Mouse (Mus musculus) left cerebral cortex, postnatal 14 days (tissue): Measurements from ENCODE around the gene Baz2b. TPM values are rescaled to one million over a fixed set of nuclear protein-coding genes. Genes with fewer than 3 reads are reported as not detected.
A peak's percentile ranks its signal among the peaks of the same experiment; 100 is the strongest.

Experiments used
- DNase-seq, 2 experiments: peaks; one replicate each; pipeline ENCODE4 v3.0.0; 2021 to 2022; ENCODE audit warnings: low spot score in 2 of 2, mixed read lengths in 1 of 2
- intact Hi-C: fragments of 180-260 bp; cut with DNase I; formaldehyde crosslinking; loops from one replicate; pipeline ENCODE4 v1.15.1; 2025
- total RNA-seq, 2 experiments: library from RNA; stranded (reverse); gene quantifications; 2 replicates each; pipeline ENCODE4 v1.2.3; 2021

Baz2b gene
- total RNA-seq, 2 experiments from 2014 or later, result 51.0 to 52.2 TPM

- intact Hi-C loops, result no loop called here
- no peak for DNase-seq
Measured at GRCm38 (mm10) chr2:60071813-60072212, 137.8 kb downstream of the Baz2b start.

GRCm38 (mm10) chr2:60070938-60071337 lies 138.7 kb downstream of the Baz2b start:
- DNase-seq, result no peak
- intact Hi-C loops, result no loop called here

- no peak for DNase-seq
- intact Hi-C loops, result no loop called here
Measured at GRCm38 (mm10) chr2:60068468-60068867, 141.2 kb downstream of the Baz2b start.

- DNase-seq, result no peak
- intact Hi-C loops, result no loop called here
Measured at GRCm38 (mm10) chr2:60065415-60065814, 144.2 kb downstream of the Baz2b start.

- intact Hi-C loops, result no loop called here
- no peak for DNase-seq
Measured at GRCm38 (mm10) chr2:60060185-60060775, 149.4 kb downstream of the Baz2b start.

GRCm38 (mm10) chr2:60059300-60059699 lies 150.3 kb downstream of the Baz2b start:
- intact Hi-C loops, result no loop called here
- DNase-seq, result no peak

GRCm38 (mm10) chr2:60056043-60056442 lies 153.6 kb downstream of the Baz2b start:
- no peak for DNase-seq
- intact Hi-C loops, result no loop called here

GRCm38 (mm10) chr2:60054808-60055535 lies 154.7 kb downstream of the Baz2b start:
- DNase-seq, result peak in 1 of 2 experiments; percentile 29
- intact Hi-C loops, result no loop called here

- DNase-seq, result no peak
- intact Hi-C loops, result no loop called here
Measured at GRCm38 (mm10) chr2:60053222-60054010, 156.2 kb downstream of the Baz2b start.

- DNase-seq, result no peak
- intact Hi-C loops, result no loop called here
Measured at GRCm38 (mm10) chr2:60050667-60051460, 158.8 kb downstream of the Baz2b start.

GRCm38 (mm10) chr2:60049889-60050288 lies 159.8 kb downstream of the Baz2b start:
- DNase-seq, result no peak
- intact Hi-C loops, result no loop called here

GRCm38 (mm10) chr2:60049351-60049750 lies 160.3 kb downstream of the Baz2b start:
- no peak for DNase-seq
- intact Hi-C loops, result no loop called here

GRCm38 (mm10) chr2:60045995-60046394 lies 163.6 kb downstream of the Baz2b start:
- intact Hi-C loops, result no loop called here
- DNase-seq, result no peak

- DNase-seq, result no peak
- intact Hi-C loops, result no loop called here
Measured at GRCm38 (mm10) chr2:60044988-60045387, 164.7 kb downstream of the Baz2b start.

- intact Hi-C loops, result no loop called here
- no peak for DNase-seq
Measured at GRCm38 (mm10) chr2:60044540-60044939, 165.1 kb downstream of the Baz2b start.

- DNase-seq, result no peak
- intact Hi-C loops, result no loop called here
Measured at GRCm38 (mm10) chr2:60042699-60043098, 166.9 kb downstream of the Baz2b start.

- intact Hi-C loops, result no loop called here
- no peak for DNase-seq
Measured at GRCm38 (mm10) chr2:60041485-60042274, 168.0 kb downstream of the Baz2b start.

- DNase-seq, result no peak
- intact Hi-C loops, result no loop called here
Measured at GRCm38 (mm10) chr2:60040162-60040561, 169.5 kb downstream of the Baz2b start.

- peak; percentile 21 to 38 for DNase-seq
- intact Hi-C loops, result loop anchor here (5.0 kb wide), 1 partner anchor 85 kb away; no protein-coding TSS in a partner anchor
Measured at GRCm38 (mm10) chr2:60037011-60037551, 172.6 kb downstream of the Baz2b start.
